Mouse (Mus musculus) hindbrain, embryonic 11.5 days (tissue): ENCODE measurements at regions not wholly inside any gene's neighbourhood (a gene's known extent, or its start where the extent isn't known, plus 50 kb on each side); places are given as distances from the start of the nearest gene placed in this dataset.
A peak's percentile ranks its signal among the peaks of the same experiment; 100 is the strongest.

Experiments used
- ATAC-seq: fragments of 200-750 bp; cut with Nextera tagmentation; 2 replicates; pipeline ENCODE4 v1.8.0; 2017; ENCODE audit warnings: mild to moderate bottlenecking, moderate TSS enrichment, moderate library complexity; ENCODE audit not compliant: low FRiP score
- DNase-seq: peaks from one replicate; pipeline ENCODE4 v3.0.0-alpha.2; 2015; ENCODE audit warnings: low spot score
- H3K27ac ChIP-seq: fragments of 300-500 bp; sonication (generic); 2 replicates; pipeline ENCODE4 v1.5.1; 2014; ENCODE audit warnings: mild to moderate bottlenecking, low read depth, low read length
- H3K27me3 ChIP-seq: fragments of 300-500 bp; sonication (generic); 2 replicates; pipeline ENCODE4 v1.6.1; 2014; ENCODE audit warnings: mild to moderate bottlenecking, low read length, moderate library complexity, mixed read lengths; ENCODE audit not compliant: control insufficient read depth, insufficient read depth
- H3K36me3 ChIP-seq: fragments of 300-500 bp; sonication (generic); 2 replicates; pipeline ENCODE4 v1.6.1; 2014; ENCODE audit warnings: mild to moderate bottlenecking, low read length, moderate library complexity, mixed read lengths; ENCODE audit not compliant: control insufficient read depth, insufficient read depth
- H3K4me1 ChIP-seq: fragments of 300-500 bp; sonication (generic); replicated peaks from 2 replicates; pipeline ENCODE4 v1.6.1; 2014; ENCODE audit warnings: low read length, mixed read lengths; ENCODE audit not compliant: control insufficient read depth, insufficient read depth
- H3K4me2 ChIP-seq: fragments of 300-500 bp; sonication (generic); replicated peaks from 2 replicates; pipeline ENCODE4 v1.6.1; 2014; ENCODE audit warnings: mild to moderate bottlenecking, low read depth, low read length
- H3K4me3 ChIP-seq: fragments of 300-500 bp; sonication (generic); 2 replicates; pipeline ENCODE4 v1.5.1; 2014; ENCODE audit warnings: low read depth, low read length
- H3K9ac ChIP-seq: fragments of 300-500 bp; sonication (generic); 2 replicates; pipeline ENCODE4 v1.6.1; 2014; ENCODE audit warnings: low read depth, low read length
- H3K9me3 ChIP-seq: fragments of 300-500 bp; sonication (generic); 2 replicates; pipeline ENCODE4 v1.6.1; 2016; ENCODE audit warnings: low read length; ENCODE audit not compliant: control insufficient read depth
- WGBS: fragments of 180-500 bp; shearing (Covaris S2); extraction: QIAGEN DNeasy Blood & Tissue Kit; methylation state at CpG from one replicate; pipeline ENCODE4 v1.1.7; 2014; 5-methylcytosine and 5-hydroxymethylcytosine counted together

DNA sequence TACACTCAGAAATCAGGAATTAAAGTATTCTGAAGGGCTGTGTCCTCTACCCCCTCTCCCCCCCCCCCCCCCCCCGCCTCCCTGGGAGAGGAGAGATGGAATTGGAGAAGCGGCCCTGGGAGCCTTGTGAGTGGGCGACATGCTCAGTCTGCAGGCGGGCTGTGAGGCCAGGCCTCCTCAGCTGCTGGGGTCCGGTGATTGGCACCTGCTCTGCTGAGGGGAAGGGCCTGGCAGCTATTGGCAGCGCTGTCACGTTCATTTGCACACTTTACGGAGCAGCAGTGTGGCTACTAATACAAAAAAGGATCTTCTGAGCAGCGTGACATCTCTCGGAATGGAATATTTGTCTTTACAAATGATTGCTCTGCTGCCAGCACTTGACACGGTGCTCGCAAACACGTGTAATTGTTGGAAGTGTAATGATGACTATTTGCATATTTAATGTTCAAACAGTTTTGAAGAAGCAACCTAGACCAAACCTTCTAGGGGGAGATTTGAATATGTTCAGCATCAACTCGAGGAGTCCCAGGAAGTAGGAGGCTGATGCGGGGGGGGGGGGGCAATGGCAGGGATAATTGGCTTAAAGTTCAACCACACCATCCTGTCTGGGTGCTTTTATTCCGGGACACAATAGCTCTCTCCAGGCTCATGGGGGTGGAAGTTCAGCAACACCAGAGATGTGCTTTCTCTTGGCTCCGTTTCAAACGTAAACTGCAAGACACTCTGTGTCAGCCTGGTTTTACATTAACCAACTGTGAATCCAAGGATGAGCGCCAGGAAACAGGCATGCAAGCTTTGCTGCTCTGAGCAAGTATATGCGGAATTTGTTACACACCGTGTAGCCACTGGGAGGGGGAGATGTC lies 352.5 kb downstream of the Tmem182 start:
- DNase-seq, result peak; percentile 66
- Histone ChIP-seq H3K27ac (peak overlapping the region; percentile 67), H3K4me2 (no peak overlapping the region; the same call in 1 of the 2 replicates), H3K9ac (no peak overlapping the region), H3K36me3 (no peaks in the 10 kb centered on the region), H3K9me3 (no peaks in the 10 kb centered on the region), H3K4me3 (no peak overlapping the region), H3K4me1 (peaks cover 5% of the 10 kb centered on the region; the same call in 1 of the 2 replicates), H3K27me3 (no peaks in the 10 kb centered on the region)
- ATAC-seq, result peak; percentile 85
- WGBS, result 32% methylated on average over 19 of the region's 21 CpGs

DNA sequence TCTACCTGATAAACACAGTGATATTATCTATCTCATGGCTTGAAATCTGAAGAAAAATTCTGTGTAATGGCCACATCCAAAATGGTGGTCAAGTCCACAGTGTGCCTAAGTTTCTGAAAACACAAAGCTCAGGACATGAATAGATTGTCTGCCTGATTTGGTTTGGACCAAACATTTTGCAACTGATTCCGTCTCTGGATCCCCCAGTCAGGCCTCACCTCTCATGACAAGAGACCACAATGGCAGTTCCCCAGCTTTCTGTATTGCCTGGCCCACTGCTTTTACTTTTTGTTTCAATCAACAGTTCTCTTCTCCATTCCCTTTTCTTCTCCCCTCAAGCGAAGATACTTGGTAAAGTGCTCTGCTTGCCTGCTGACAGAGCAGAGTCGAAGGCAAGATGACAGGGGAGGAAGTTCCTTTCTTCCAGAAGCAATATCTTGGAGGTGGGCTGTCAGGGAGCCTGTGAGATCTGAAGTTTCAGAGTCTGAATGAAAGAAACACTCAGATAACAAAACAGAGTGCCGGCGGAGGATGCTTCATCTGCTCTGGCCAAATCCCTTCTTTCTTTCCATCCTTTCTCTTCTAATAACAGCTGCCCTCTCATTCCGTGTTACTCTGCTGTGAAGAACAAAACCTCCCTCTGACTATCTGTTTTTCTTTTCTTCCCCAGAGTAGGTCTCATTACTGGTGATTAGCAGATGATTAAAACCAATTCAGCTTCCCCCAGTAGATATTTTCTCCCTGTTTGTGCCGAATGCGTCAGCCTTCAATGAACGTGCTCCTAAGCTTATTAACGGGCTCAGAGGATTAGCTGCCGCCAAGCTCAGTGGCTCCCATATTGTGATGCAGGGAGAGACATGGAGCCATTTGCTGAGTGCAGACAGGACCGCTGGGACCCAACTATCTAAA lies 360.7 kb downstream of the Tmem182 start:
- H3K4me2 ChIP-seq, result no peak overlapping the region
- 47% methylated on average over 12 of the region's 12 CpGs for WGBS

DNA sequence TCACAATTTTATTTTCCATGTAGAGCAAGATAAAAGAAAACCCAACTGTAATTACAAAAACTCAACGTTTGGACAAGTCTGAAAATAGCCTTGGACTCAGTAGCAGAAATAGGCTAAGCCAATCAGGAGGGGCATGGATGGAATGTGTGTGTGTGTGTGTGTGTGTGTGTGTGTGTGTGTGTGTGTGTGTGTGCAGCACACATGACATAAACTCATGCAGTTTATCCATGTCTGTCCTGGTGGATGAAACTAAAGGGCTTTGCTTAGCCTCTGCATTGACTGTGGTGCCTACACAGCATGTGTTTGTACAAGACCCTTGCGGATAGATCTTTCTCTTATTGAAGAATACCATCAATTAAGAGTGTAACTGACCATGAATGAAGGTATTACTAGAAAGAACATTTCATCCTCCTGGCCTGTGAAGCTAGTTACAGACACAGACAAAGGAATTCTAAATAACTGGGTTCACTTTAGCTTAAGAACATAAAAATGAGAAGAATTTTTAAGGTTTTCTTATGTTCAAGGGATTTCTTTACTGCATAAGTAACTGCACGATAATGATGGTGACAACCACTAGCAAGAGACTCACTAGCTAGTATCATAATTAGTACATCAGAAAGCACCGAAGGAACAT lies 361.5 kb downstream of the Tmem182 start:
- Histone ChIP-seq H3K27ac (no peak overlapping the region), H3K27me3 (no peaks in the 10 kb centered on the region), H3K9me3 (no peaks in the 10 kb centered on the region), H3K4me1 (no peaks in the 10 kb centered on the region), H3K9ac (no peak overlapping the region), H3K4me2 (no peak overlapping the region), H3K4me3 (no peak overlapping the region), H3K36me3 (no peaks in the 10 kb centered on the region)
- no peak for DNase-seq
- ATAC-seq, result no peak
- 83% methylated on average over 4 of the region's 4 CpGs for WGBS

More for the DNA sequence above, 360.7 kb downstream of the Tmem182 start:
- H3K27ac ChIP-seq, result no peak overlapping the region
- no peaks in the 10 kb centered on the region for H3K9me3 ChIP-seq
- ATAC-seq, result no peak
- H3K36me3 ChIP-seq, result no peaks in the 10 kb centered on the region
- H3K4me1 ChIP-seq, result no peaks in the 10 kb centered on the region
- H3K27me3 ChIP-seq, result no peaks in the 10 kb centered on the region
- H3K9ac ChIP-seq, result no peak overlapping the region
- no peak overlapping the region for H3K4me3 ChIP-seq
- peak; percentile 10 for DNase-seq

DNA sequence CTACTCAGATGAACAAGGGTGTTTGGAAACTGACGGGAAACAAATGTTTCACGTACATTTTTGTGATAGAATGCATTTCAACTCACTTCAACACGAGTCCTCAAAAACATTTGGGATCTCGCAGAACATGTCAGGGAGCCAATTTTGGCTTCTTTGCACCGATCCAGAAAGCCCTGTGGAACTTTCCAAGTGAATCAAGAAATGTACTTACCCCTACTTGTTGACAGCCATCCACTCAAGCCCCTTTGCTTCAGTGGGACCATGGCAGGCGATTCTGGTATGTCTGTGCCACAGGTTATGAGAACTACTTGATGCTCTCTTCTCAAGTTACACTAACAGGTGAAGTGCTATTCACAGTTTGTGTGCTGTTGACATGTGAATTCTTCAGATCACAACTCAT lies 381.6 kb downstream of the Tmem182 start:
- WGBS, result 86% methylated on average over 6 of the region's 6 CpGs
- no peak overlapping the region for H3K9ac ChIP-seq
- no peak overlapping the region for H3K4me2 ChIP-seq
- H3K27me3 ChIP-seq, result no peaks in the 10 kb centered on the region
- H3K27ac ChIP-seq, result no peak overlapping the region
- H3K36me3 ChIP-seq, result no peaks in the 10 kb centered on the region
- H3K9me3 ChIP-seq, result no peaks in the 10 kb centered on the region
- no peak overlapping the region for H3K4me3 ChIP-seq
- DNase-seq (no peak), ATAC-seq (no peak)
- H3K4me1 ChIP-seq, result no peaks in the 10 kb centered on the region

DNA sequence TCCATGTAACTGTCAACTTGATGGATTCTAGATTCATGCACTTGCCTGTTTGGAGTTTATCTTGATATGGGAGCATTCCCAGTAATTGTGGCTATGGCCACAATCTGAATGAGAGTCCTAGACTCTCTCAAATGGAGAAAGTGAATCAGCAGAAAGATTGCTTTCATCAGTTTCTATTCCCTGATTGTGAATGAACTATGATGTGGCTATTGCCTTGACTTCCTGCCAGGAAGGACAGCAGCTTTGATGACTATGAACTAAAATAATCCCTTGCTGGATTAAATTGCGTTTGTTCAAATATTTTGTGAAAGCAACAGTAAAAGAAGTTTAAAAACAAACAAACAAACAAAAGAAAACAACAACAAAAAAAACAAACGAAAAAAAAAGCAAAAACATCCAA lies 407.5 kb downstream of the Tmem182 start:
- no peak overlapping the region for H3K4me2 ChIP-seq
- WGBS, result 85% methylated on average over 2 of the region's 2 CpGs
- DNase-seq, result no peak
- no peak overlapping the region for H3K27ac ChIP-seq
- no peaks in the 10 kb centered on the region for H3K9me3 ChIP-seq
- H3K36me3 ChIP-seq, result no peaks in the 10 kb centered on the region
- no peaks in the 10 kb centered on the region for H3K27me3 ChIP-seq
- ATAC-seq, result no peak
- no peak overlapping the region for H3K9ac ChIP-seq
- H3K4me3 ChIP-seq, result no peak overlapping the region
- H3K4me1 ChIP-seq, result no peaks in the 10 kb centered on the region

DNA sequence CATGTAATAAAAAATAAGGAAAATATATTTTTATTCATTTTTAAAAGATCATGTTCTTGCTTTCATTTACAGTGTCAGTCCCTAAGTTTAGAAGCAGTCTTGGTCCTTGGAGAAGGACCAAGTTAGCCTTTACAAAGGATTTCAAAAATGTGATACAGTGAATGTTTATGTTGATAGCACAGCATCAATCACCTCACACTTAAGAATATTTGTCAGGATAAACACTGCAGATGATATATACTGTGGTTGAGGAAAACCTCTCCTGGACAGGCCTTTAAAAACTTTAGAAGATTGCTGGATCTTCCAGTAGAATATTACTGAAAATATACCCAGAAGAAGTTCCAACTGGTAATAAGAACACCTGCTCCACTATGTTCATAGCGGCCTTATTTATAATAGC lies 420.4 kb downstream of the Tmem182 start:
- no peak for ATAC-seq
- H3K9me3 ChIP-seq, result no peaks in the 10 kb centered on the region
- H3K9ac ChIP-seq, result no peak overlapping the region
- H3K4me3 ChIP-seq, result no peak overlapping the region
- H3K4me1 ChIP-seq, result no peaks in the 10 kb centered on the region
- no peak overlapping the region for H3K27ac ChIP-seq
- no peak overlapping the region for H3K4me2 ChIP-seq
- H3K36me3 ChIP-seq, result no peaks in the 10 kb centered on the region
- WGBS, result 88% methylated on average over 1 of the region's 1 CpGs
- H3K27me3 ChIP-seq, result no peaks in the 10 kb centered on the region
- no peak for DNase-seq

DNA sequence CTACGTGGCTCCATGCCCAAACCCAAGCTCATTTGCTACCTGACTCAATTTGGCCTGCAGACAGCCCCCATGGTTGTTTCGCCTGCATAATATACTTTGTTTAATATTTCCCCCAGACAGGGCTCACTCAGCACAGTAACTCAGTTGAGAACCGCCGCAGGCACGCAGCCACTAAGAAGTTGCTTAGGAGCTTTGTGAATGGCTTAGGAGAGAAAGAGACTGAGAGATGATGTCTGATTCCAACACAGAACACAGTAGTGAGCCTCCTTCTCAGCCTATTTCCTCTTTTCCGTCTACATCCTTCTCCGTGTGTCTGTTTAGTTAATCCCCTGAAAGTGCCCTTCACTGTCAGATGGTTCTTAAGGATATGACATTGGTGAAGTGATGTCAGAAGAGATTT lies 429.9 kb downstream of the Tmem182 start:
- H3K27me3 ChIP-seq, result no peaks in the 10 kb centered on the region
- H3K4me1 ChIP-seq, result no peaks in the 10 kb centered on the region
- no peak overlapping the region for H3K4me2 ChIP-seq
- WGBS, result 95% methylated on average over 7 of the region's 7 CpGs
- DNase-seq, result no peak
- no peaks in the 10 kb centered on the region for H3K9me3 ChIP-seq
- H3K36me3 ChIP-seq, result no peaks in the 10 kb centered on the region
- ATAC-seq, result no peak
- H3K27ac ChIP-seq, result no peak overlapping the region
- H3K9ac ChIP-seq, result no peak overlapping the region
- no peak overlapping the region for H3K4me3 ChIP-seq

DNA sequence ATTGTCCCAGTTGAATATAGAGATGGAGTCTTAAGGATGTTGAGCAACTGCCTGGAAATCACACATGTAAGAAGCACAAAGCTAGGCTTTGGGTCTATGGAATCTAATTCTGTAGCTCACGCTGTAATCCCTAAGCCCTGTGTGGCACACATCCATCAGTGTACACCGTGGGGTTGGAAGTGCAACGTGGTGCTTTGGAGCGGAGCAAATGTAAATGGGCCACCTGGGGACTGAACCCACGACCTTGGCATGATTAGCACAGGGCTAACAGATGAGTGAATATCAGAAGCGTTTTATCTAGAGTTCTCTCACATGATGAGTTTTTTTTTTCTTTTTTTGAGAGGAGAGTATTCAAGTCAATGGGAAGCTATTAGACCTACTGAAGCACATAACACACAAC lies 437.6 kb downstream of the Tmem182 start:
- H3K4me2 ChIP-seq, result no peak overlapping the region
- ATAC-seq (peak; percentile 69), DNase-seq (peak; percentile 38)
- WGBS, result 54% methylated on average over 6 of the region's 6 CpGs
- no peaks in the 10 kb centered on the region for H3K9me3 ChIP-seq
- no peak overlapping the region for H3K4me3 ChIP-seq
- H3K36me3 ChIP-seq, result no peaks in the 10 kb centered on the region
- H3K27me3 ChIP-seq, result no peaks in the 10 kb centered on the region
- H3K27ac ChIP-seq, result no peak overlapping the region
- H3K4me1 ChIP-seq, result no peaks in the 10 kb centered on the region
- no peak overlapping the region for H3K9ac ChIP-seq
